Mouse (Mus musculus) layer of hippocampus, postnatal 10 days (tissue): ENCODE data around the gene Lama2. TPM values are rescaled to one million over a fixed set of nuclear protein-coding genes. Genes with fewer than 3 reads are reported as not detected.

Source experiments
- DNase-seq, 2 experiments: peaks; one replicate each; pipeline ENCODE4 v3.0.0; 2021; ENCODE audit warnings: low spot score in 2 of 2
- long read RNA-seq: library from polyadenylated mRNA; stranded (forward); transcript quantifications from one replicate; pipeline ENCODE4 v2.0.0, GENCODE M21; 2023
- total RNA-seq, 2 experiments: library from RNA; stranded (reverse); gene quantifications; 2 replicates each; pipeline ENCODE4 v1.2.3; 2021

Gene Lama2
- 10 to 100 TPM; 12.4 to 13.8 TPM for total RNA-seq
- long read RNA-seq, partial matches to known transcripts: 2 of 3 reads
- long read RNA-seq, other reads (novel, unspliced or antisense): 1 of 3 reads

GRCm38 (mm10) chr10:27619658-27620057 lies at the start of gene Lama2:
Gene Lama2, minus strand, starts transcription at chr10:27619758.
- DNase-seq: no peak

GRCm38 (mm10) chr10:27664391-27664790 lies 44.8 kb upstream of the Lama2 start:
- DNase-seq: no peak

GRCm38 (mm10) chr10:27663396-27663795 lies 43.8 kb upstream of the Lama2 start:
- no peak for DNase-seq

- DNase-seq: no peak
Measured at GRCm38 (mm10) chr10:27654164-27654563, 34.6 kb upstream of the Lama2 start.

GRCm38 (mm10) chr10:27652694-27653335 lies 33.3 kb upstream of the Lama2 start:
- peak; percentile 12 to 22 for DNase-seq

GRCm38 (mm10) chr10:27635721-27636120 lies 16.2 kb upstream of the Lama2 start:
- no peak for DNase-seq

- DNase-seq: no peak
Measured at GRCm38 (mm10) chr10:27631002-27631401, 11.4 kb upstream of the Lama2 start.

GRCm38 (mm10) chr10:27621697-27622449 lies 2.3 kb upstream of the Lama2 start:
- peak in 1 of 2 experiments; percentile 18 for DNase-seq

GRCm38 (mm10) chr10:27617522-27618020 lies 2.0 kb downstream of the Lama2 start:
- DNase-seq: no peak

GRCm38 (mm10) chr10:27616641-27617415 lies 2.7 kb downstream of the Lama2 start:
- DNase-seq: peak; percentile 14 to 23

- no peak for DNase-seq
Measured at GRCm38 (mm10) chr10:27595675-27596074, 23.9 kb downstream of the Lama2 start.

- no peak for DNase-seq
Measured at GRCm38 (mm10) chr10:27533217-27533616, 86.3 kb downstream of the Lama2 start.

- DNase-seq: no peak
Measured at GRCm38 (mm10) chr10:27508847-27509459, 110.6 kb downstream of the Lama2 start.

- DNase-seq: peak in 1 of 2 experiments; percentile 19
Measured at GRCm38 (mm10) chr10:27500863-27501262, 118.7 kb downstream of the Lama2 start.

- DNase-seq: no peak
Measured at GRCm38 (mm10) chr10:27488452-27488851, 131.1 kb downstream of the Lama2 start.

GRCm38 (mm10) chr10:27484041-27484440 lies 135.5 kb downstream of the Lama2 start:
- DNase-seq: no peak

- no peak for DNase-seq
Measured at GRCm38 (mm10) chr10:27475540-27475939, 144.0 kb downstream of the Lama2 start.

- DNase-seq: peak in 1 of 2 experiments; percentile 6
Measured at GRCm38 (mm10) chr10:27468274-27468673, 151.3 kb downstream of the Lama2 start.

GRCm38 (mm10) chr10:27413583-27414465 lies 205.7 kb downstream of the Lama2 start:
- DNase-seq: no peak

- DNase-seq: no peak
Measured at GRCm38 (mm10) chr10:27390753-27391152, 228.8 kb downstream of the Lama2 start.
